In genomic region chr16:4456391-4456790, GRCm38 (mm10) we compare ENCODE assay signal across 15 mouse cellular contexts. TPM values are rescaled to one million over a fixed set of nuclear protein-coding genes. Genes with fewer than 3 reads are reported as not detected.
DNase-seq lines count a peak whose midpoint lies in the region; ATAC-seq and TF ChIP-seq lines count a peak whose summit lies in the region.
"Had no signal": no experiment of that assay in that cellular context is flagged by ENCODE, and none has a peak within 500 bp of the region (broad histone marks: within the 10 kb centered on the region; RNA-seq: fewer than 3 reads in every experiment).

No protein-coding gene starts in this region.

- TF ChIP-seq CTCF in olfactory bulb, adult 2 months (IDR thresholded peaks at IDR 0.05; ENCODE audit: insufficient read depth, low read depth, low read length): no peak

- H3K27me3 ChIP-seq in midbrain, embryonic 11.5 days (ENCODE audit: control insufficient read depth, insufficient read depth, low read length): no peaks in the 10 kb centered on the region
- no peaks in the 10 kb centered on the region for H3K27me3 ChIP-seq in midbrain, embryonic 15.5 days (replicated peaks)
- H3K27me3 ChIP-seq: embryonic facial prominence, embryonic 13.5 days; hindbrain, embryonic 12.5 days; kidney, embryonic 15.5 days; lung, embryonic 15.5 days had no signal

- no peaks in the 10 kb centered on the region for H3K9me3 ChIP-seq in midbrain, embryonic 11.5 days (ENCODE audit: control insufficient read depth, low read length)
- no peaks in the 10 kb centered on the region for H3K9me3 ChIP-seq in midbrain, embryonic 15.5 days
- H3K9me3 ChIP-seq: embryonic facial prominence, embryonic 13.5 days; hindbrain, embryonic 12.5 days; kidney, embryonic 15.5 days; lung, embryonic 15.5 days had no signal

- H3K4me1 ChIP-seq in olfactory bulb, adult 2 months (ENCODE audit: control insufficient read depth, insufficient read depth, low read length): peaks cover 6% of the 10 kb centered on the region
- no peaks in the 10 kb centered on the region for H3K4me1 ChIP-seq in midbrain, embryonic 11.5 days (ENCODE audit: control insufficient read depth, insufficient read depth, low read length)
- no peaks in the 10 kb centered on the region for H3K4me1 ChIP-seq in midbrain, embryonic 15.5 days
- H3K4me1 ChIP-seq: hindbrain, embryonic 12.5 days; kidney, embryonic 15.5 days; lung, embryonic 15.5 days had no signal

- DNase-seq in brain, adult 2 months (ENCODE audit: low read depth, low spot score): peak; percentile 88
- DNase-seq in frontal cortex, adult 2 months (ENCODE audit: extremely low spot score in 1 of 2, low spot score in 1 of 2): peak; percentile 59 to 81
- peak; percentile 66 to 67 for DNase-seq in layer of hippocampus, postnatal 36 days
- DNase-seq in midbrain, embryonic 11.5 days (ENCODE audit: low spot score, missing footprints): no peak
- no peak for DNase-seq in embryo, embryonic 11 days
- DNase-seq: adrenal gland, postnatal 36 days; heart, adult 18-20 months; thymus, adult 2 months had no signal

- H3K27ac ChIP-seq in olfactory bulb, adult 2 months (ENCODE audit: insufficient read depth, low read depth, low read length): 0 out of 2 replicates have a peak overlapping the region, but pooled peaks have one; percentile 20
- H3K27ac ChIP-seq in midbrain, embryonic 11.5 days (ENCODE audit: low read depth, low read length): no peak overlapping the region
- no peak overlapping the region for H3K27ac ChIP-seq in midbrain, embryonic 15.5 days
- H3K27ac ChIP-seq: embryonic facial prominence, embryonic 13.5 days; hindbrain, embryonic 12.5 days; kidney, embryonic 15.5 days; lung, embryonic 15.5 days had no signal

- 75% methylated on average over 5 of the region's 5 CpGs for WGBS in olfactory bulb, adult 2 months
- WGBS in midbrain, embryonic 11.5 days: 90% methylated on average over 5 of the region's 5 CpGs
- WGBS in midbrain, embryonic 15.5 days: 91% methylated on average over 5 of the region's 5 CpGs

- no peak for ATAC-seq in midbrain, embryonic 11.5 days (ENCODE audit: low FRiP score)
- no peak for ATAC-seq in midbrain, embryonic 15.5 days (replicated peaks)

- no peaks in the 10 kb centered on the region for H3K36me3 ChIP-seq in midbrain, embryonic 11.5 days (ENCODE audit: control insufficient read depth, insufficient read depth, low read length)
- no peaks in the 10 kb centered on the region for H3K36me3 ChIP-seq in midbrain, embryonic 15.5 days (replicated peaks)
- H3K36me3 ChIP-seq: embryonic facial prominence, embryonic 13.5 days; hindbrain, embryonic 12.5 days; kidney, embryonic 15.5 days; lung, embryonic 15.5 days had no signal

- H3K4me2 ChIP-seq in midbrain, embryonic 11.5 days: no peak overlapping the region
- no peak overlapping the region for H3K4me2 ChIP-seq in midbrain, embryonic 15.5 days
- H3K4me2 ChIP-seq: embryonic facial prominence, embryonic 13.5 days; hindbrain, embryonic 12.5 days; kidney, embryonic 15.5 days; liver, embryonic 11.5 days; lung, embryonic 15.5 days had no signal

- no peak for TF ChIP-seq POLR2A in olfactory bulb, adult 2 months (IDR thresholded peaks at IDR 0.05; ENCODE audit: insufficient read depth, low read depth, low read length)

- no peak overlapping the region for H3K4me3 ChIP-seq in olfactory bulb, adult 2 months (ENCODE audit: insufficient read depth, low read depth, low read length)
- no peak overlapping the region for H3K4me3 ChIP-seq in midbrain, embryonic 11.5 days (ENCODE audit: low read depth, low read length)
- no peak overlapping the region for H3K4me3 ChIP-seq in midbrain, embryonic 15.5 days
- H3K4me3 ChIP-seq: embryonic facial prominence, embryonic 13.5 days; hindbrain, embryonic 12.5 days; kidney, embryonic 15.5 days; lung, embryonic 15.5 days had no signal

- no peak overlapping the region for H3K9ac ChIP-seq in midbrain, embryonic 11.5 days (ENCODE audit: low read length)
- no peak overlapping the region for H3K9ac ChIP-seq in midbrain, embryonic 15.5 days
- H3K9ac ChIP-seq: embryonic facial prominence, embryonic 13.5 days; hindbrain, embryonic 12.5 days; kidney, embryonic 15.5 days; lung, embryonic 15.5 days had no signal

RNA-seq across cellular contexts. Expression of gene Adcy9, which starts 36.1 kb away (rescaled TPM):
- 18.3 and 21.6 TPM in 2 replicates for polyA plus RNA-seq in frontal cortex, adult 2 months (2012; rRNA removed)
- total RNA-seq in layer of hippocampus, postnatal 36 days (2021): 100 to 1,000 TPM in 1 of 2 experiments, 10 to 100 TPM in 1; 97.5 to 103 TPM
- not detected in 2 replicates for polyA plus RNA-seq in olfactory bulb, adult 2 months (2012; ENCODE audit: insufficient read depth, insufficient read length, low replicate concordance, missing spikeins)
- polyA plus RNA-seq in midbrain, embryonic 11.5 days (2014; fragmentation: Nextera tagmentation; extraction: Ambion mirVana): 1.2 and 1.3 TPM in 2 replicates
- polyA plus RNA-seq in midbrain, embryonic 15.5 days (2015; fragmentation: Nextera tagmentation; extraction: Ambion mirVana): 4.2 and 4.6 TPM in 2 replicates

Comparison
In these comparisons a context has a peak if more than half of its experiments do, and no peak if none do; other contexts are left out.
1. DNase-seq: peak in brain, adult 2 months (single experiment), frontal cortex, adult 2 months (2 of 2) and layer of hippocampus, postnatal 36 days (2 of 2); none in midbrain, embryonic 11.5 days (single experiment) and embryo, embryonic 11 days (single experiment).